Mouse (Mus musculus) bone marrow, adult 2 months (tissue): ENCODE data around the gene Thtpa.

Experiments used
- CTCF ChIP-seq: fragments of 200-500 bp; IDR thresholded peaks from 2 replicates; pipeline ENCODE4 v1.5.1; 2011; ENCODE audit warnings: low read length, control low read depth; ENCODE audit not compliant: control insufficient read depth, insufficient read depth
- POLR2A ChIP-seq: fragments of 200-500 bp; IDR thresholded peaks from 2 replicates; pipeline ENCODE4 v1.6.1; 2011; ENCODE audit warnings: low read depth, mild to moderate bottlenecking, control low read depth, low read length, borderline replicate concordance; ENCODE audit not compliant: control insufficient read depth

DNA sequence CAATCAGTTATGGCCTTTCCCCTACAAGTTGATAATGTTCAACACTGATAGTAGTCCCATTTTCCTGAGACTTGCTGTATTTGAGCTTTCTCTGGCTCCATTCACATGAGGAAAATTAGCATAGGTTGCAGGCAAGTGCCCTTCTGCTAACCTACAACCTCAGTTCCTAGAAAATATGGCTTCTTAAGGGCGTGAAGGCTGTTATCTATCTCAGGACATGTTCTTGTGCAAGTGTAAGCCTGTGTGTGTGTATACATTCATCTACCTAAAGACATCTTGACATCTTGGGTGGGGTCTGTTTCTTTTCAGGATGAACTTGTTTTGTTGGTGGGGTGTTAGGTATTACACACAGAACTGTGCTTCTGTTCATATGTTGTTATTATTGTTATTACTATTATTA, 35.6 kb upstream of the Thtpa start:
- TF ChIP-seq CTCF (no peak), POLR2A (no peak)
